Comparison of ENCODE assay signal across 7 mouse cellular contexts in the genomic region with DNA sequence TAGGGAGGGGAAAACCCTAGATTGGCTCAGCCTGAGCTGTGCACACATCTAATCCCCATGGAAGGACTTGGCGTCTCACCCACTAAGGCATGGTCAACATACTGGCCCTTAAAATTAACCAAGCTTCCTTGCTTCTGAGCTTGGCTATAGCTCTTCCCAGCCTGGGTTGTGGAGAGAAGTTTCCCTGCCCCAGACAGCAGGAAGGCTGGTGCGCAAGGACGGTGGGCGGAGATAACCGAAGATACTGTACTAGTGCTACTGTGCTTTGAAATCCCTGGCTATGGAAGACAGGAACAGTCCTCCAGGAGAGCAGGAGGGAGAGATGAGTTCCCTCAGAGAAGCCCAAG. TPM values are rescaled to one million over a fixed set of nuclear protein-coding genes. Genes with fewer than 3 reads are reported as not detected.
A peak's percentile ranks its signal among the peaks of the same experiment; 100 is the strongest.
DNase-seq lines count a peak whose midpoint lies in the region; ATAC-seq lines count a peak whose summit lies in the region.

No protein-coding gene starts in this region.

- H3K27me3 ChIP-seq in megakaryocyte, embryonic 14.5 days (replicated peaks): no peaks in the 10 kb centered on the region
- no peaks in the 10 kb centered on the region for H3K27me3 ChIP-seq in embryonic facial prominence, embryonic 15.5 days
- no peaks in the 10 kb centered on the region for H3K27me3 ChIP-seq in limb, embryonic 12.5 days
- H3K27me3 ChIP-seq in stomach, embryonic 15.5 days (replicated peaks): no peaks in the 10 kb centered on the region

- DNase-seq in right cerebral cortex, postnatal 4 days: no peak
- DNase-seq in cerebellum, postnatal 25 days: no peak

- H3K36me3 ChIP-seq in megakaryocyte, embryonic 14.5 days (replicated peaks; ENCODE audit: low read length): peaks cover 26% of the 10 kb centered on the region
- H3K36me3 ChIP-seq in embryonic facial prominence, embryonic 15.5 days: peaks cover 19% of the 10 kb centered on the region
- peaks cover 34% of the 10 kb centered on the region for H3K36me3 ChIP-seq in limb, embryonic 12.5 days
- H3K36me3 ChIP-seq in stomach, embryonic 15.5 days: peaks cover 13% of the 10 kb centered on the region

- no peaks in the 10 kb centered on the region for H3K9me3 ChIP-seq in megakaryocyte, embryonic 14.5 days
- no peaks in the 10 kb centered on the region for H3K9me3 ChIP-seq in embryonic facial prominence, embryonic 15.5 days (replicated peaks)
- H3K9me3 ChIP-seq in limb, embryonic 12.5 days: no peaks in the 10 kb centered on the region
- no peaks in the 10 kb centered on the region for H3K9me3 ChIP-seq in stomach, embryonic 15.5 days

- peaks cover 75% of the 10 kb centered on the region for H3K4me1 ChIP-seq in megakaryocyte, embryonic 14.5 days
- H3K4me1 ChIP-seq in embryonic facial prominence, embryonic 15.5 days: peaks cover 37% of the 10 kb centered on the region
- H3K4me1 ChIP-seq in limb, embryonic 12.5 days (replicated peaks): peaks cover 47% of the 10 kb centered on the region
- H3K4me1 ChIP-seq in stomach, embryonic 15.5 days: peaks cover 24% of the 10 kb centered on the region

- H3K9ac ChIP-seq in embryonic facial prominence, embryonic 15.5 days: peak overlapping the region; percentile 41
- peak overlapping the region; percentile 95 for H3K9ac ChIP-seq in limb, embryonic 12.5 days (replicated peaks)
- H3K9ac ChIP-seq in stomach, embryonic 15.5 days: peak overlapping the region; percentile 71

- H3K4me2 ChIP-seq in embryonic facial prominence, embryonic 15.5 days (replicated peaks): peak overlapping the region; percentile 80
- H3K4me2 ChIP-seq in limb, embryonic 12.5 days: peak overlapping the region; percentile 90
- peak overlapping the region; percentile 80 for H3K4me2 ChIP-seq in stomach, embryonic 15.5 days

- H3K27ac ChIP-seq in embryonic facial prominence, embryonic 15.5 days (replicated peaks): peak overlapping the region; percentile 94
- peak overlapping the region; percentile 97 for H3K27ac ChIP-seq in limb, embryonic 12.5 days
- H3K27ac ChIP-seq in stomach, embryonic 15.5 days: peak overlapping the region; percentile 92

- peak overlapping the region; percentile 96 for H3K4me3 ChIP-seq in megakaryocyte, embryonic 14.5 days (replicated peaks)
- H3K4me3 ChIP-seq in embryonic facial prominence, embryonic 15.5 days (replicated peaks): peak overlapping the region; percentile 75
- peak overlapping the region; percentile 86 for H3K4me3 ChIP-seq in limb, embryonic 12.5 days (replicated peaks)
- peak overlapping the region; percentile 77 for H3K4me3 ChIP-seq in stomach, embryonic 15.5 days (replicated peaks)

- WGBS in embryonic facial prominence, embryonic 15.5 days: 68% methylated on average over 5 of the region's 5 CpGs
- WGBS in limb, embryonic 12.5 days: 61% methylated on average over 5 of the region's 5 CpGs
- 53% methylated on average over 5 of the region's 5 CpGs for WGBS in stomach, embryonic 15.5 days

- ATAC-seq in megakaryocyte, adult 5-6 weeks (ENCODE audit: poor library complexity, severe bottlenecking): no peak
- ATAC-seq in embryonic facial prominence, embryonic 15.5 days (ENCODE audit: insufficient number of reproducible peaks, low FRiP score, low TSS enrichment, low read depth): no peak
- ATAC-seq in limb, embryonic 12.5 days (ENCODE audit: insufficient number of reproducible peaks, insufficient read depth, low FRiP score, low TSS enrichment, low read depth): no peak
- ATAC-seq in stomach, embryonic 15.5 days (ENCODE audit: insufficient read depth, low FRiP score, low read depth): no peak

RNA-seq across cellular contexts. Expression of a gene that starts 0.8 kb away (rescaled TPM):
- 4.8 and 5.5 TPM in 2 replicates for polyA plus RNA-seq in megakaryocyte, embryonic 14.5 days (2012; ENCODE audit: insufficient read depth, low replicate concordance)
- total RNA-seq in megakaryocyte, adult 5-6 weeks (2015): 2.1 and 3.3 TPM in 2 replicates
- 3.1 and 4.0 TPM in 2 replicates for total RNA-seq in megakaryocyte, adult 5-6 weeks (2017)
- polyA plus RNA-seq in embryonic facial prominence, embryonic 15.5 days (2015; fragmentation: Nextera tagmentation; extraction: Ambion mirVana): 89.6 and 93.7 TPM in 2 replicates
- polyA plus RNA-seq in limb, embryonic 12.5 days (2016; fragmentation: Nextera tagmentation; extraction: Ambion mirVana): 237 TPM in 2 replicates
- 74.9 and 88.4 TPM in 2 replicates for polyA plus RNA-seq in stomach, embryonic 15.5 days (2015; fragmentation: Nextera tagmentation; extraction: Ambion mirVana)

RNA-seq across cellular contexts. Expression of a gene that starts 9.6 kb away (rescaled TPM):
- polyA plus RNA-seq in megakaryocyte, embryonic 14.5 days (2012; ENCODE audit: insufficient read depth, low replicate concordance): 65.8 and 158 TPM in 2 replicates
- total RNA-seq in megakaryocyte, adult 5-6 weeks (2015): 46.8 and 52.0 TPM in 2 replicates
- 21.9 and 22.5 TPM in 2 replicates for total RNA-seq in megakaryocyte, adult 5-6 weeks (2017)
- polyA plus RNA-seq in embryonic facial prominence, embryonic 15.5 days (2015; fragmentation: Nextera tagmentation; extraction: Ambion mirVana): 137 and 139 TPM in 2 replicates
- 197 and 230 TPM in 2 replicates for polyA plus RNA-seq in limb, embryonic 12.5 days (2016; fragmentation: Nextera tagmentation; extraction: Ambion mirVana)
- 108 and 126 TPM in 2 replicates for polyA plus RNA-seq in stomach, embryonic 15.5 days (2015; fragmentation: Nextera tagmentation; extraction: Ambion mirVana)

RNA-seq across cellular contexts. Expression of a gene that starts 12.1 kb away (rescaled TPM):
- 28.6 and 37.1 TPM in 2 replicates for polyA plus RNA-seq in megakaryocyte, embryonic 14.5 days (2012; ENCODE audit: insufficient read depth, low replicate concordance)
- 36.8 and 40.7 TPM in 2 replicates for total RNA-seq in megakaryocyte, adult 5-6 weeks (2015)
- 15.2 and 22.7 TPM in 2 replicates for total RNA-seq in megakaryocyte, adult 5-6 weeks (2017)
- polyA plus RNA-seq in embryonic facial prominence, embryonic 15.5 days (2015; fragmentation: Nextera tagmentation; extraction: Ambion mirVana): 63.8 and 65.6 TPM in 2 replicates
- polyA plus RNA-seq in limb, embryonic 12.5 days (2016; fragmentation: Nextera tagmentation; extraction: Ambion mirVana): 50.6 and 53.8 TPM in 2 replicates
- polyA plus RNA-seq in stomach, embryonic 15.5 days (2015; fragmentation: Nextera tagmentation; extraction: Ambion mirVana): 38.0 and 38.9 TPM in 2 replicates

RNA-seq across cellular contexts. Expression of a gene that starts 18.1 kb away (rescaled TPM):
- polyA plus RNA-seq in megakaryocyte, embryonic 14.5 days (2012; ENCODE audit: insufficient read depth, low replicate concordance): 1.8 and 2.8 TPM in 2 replicates
- total RNA-seq in megakaryocyte, adult 5-6 weeks (2015): 0.18 and 0.21 TPM in 2 replicates
- total RNA-seq in megakaryocyte, adult 5-6 weeks (2017): not detected in 2 replicates
- polyA plus RNA-seq in embryonic facial prominence, embryonic 15.5 days (2015; fragmentation: Nextera tagmentation; extraction: Ambion mirVana): 10.4 and 12.2 TPM in 2 replicates
- 11.6 and 11.7 TPM in 2 replicates for polyA plus RNA-seq in limb, embryonic 12.5 days (2016; fragmentation: Nextera tagmentation; extraction: Ambion mirVana)
- polyA plus RNA-seq in stomach, embryonic 15.5 days (2015; fragmentation: Nextera tagmentation; extraction: Ambion mirVana): 5.5 and 6.1 TPM in 2 replicates

RNA-seq across cellular contexts. Expression of a gene that starts 19.2 kb away (rescaled TPM):
- polyA plus RNA-seq in megakaryocyte, embryonic 14.5 days (2012; ENCODE audit: insufficient read depth, low replicate concordance): 39.0 and 48.2 TPM in 2 replicates
- 87.2 and 93.2 TPM in 2 replicates for total RNA-seq in megakaryocyte, adult 5-6 weeks (2015)
- 118 and 119 TPM in 2 replicates for total RNA-seq in megakaryocyte, adult 5-6 weeks (2017)
- polyA plus RNA-seq in embryonic facial prominence, embryonic 15.5 days (2015; fragmentation: Nextera tagmentation; extraction: Ambion mirVana): 172 and 173 TPM in 2 replicates
- polyA plus RNA-seq in limb, embryonic 12.5 days (2016; fragmentation: Nextera tagmentation; extraction: Ambion mirVana): 201 and 213 TPM in 2 replicates
- 152 and 175 TPM in 2 replicates for polyA plus RNA-seq in stomach, embryonic 15.5 days (2015; fragmentation: Nextera tagmentation; extraction: Ambion mirVana)

Comparison
In these comparisons a context has a peak if more than half of its experiments do, and no peak if none do; other contexts are left out.
1. H3K9ac ChIP-seq: peak in every context shown above with its lines; median percentile 95 in limb, embryonic 12.5 days; 71 in stomach, embryonic 15.5 days; 41 in embryonic facial prominence, embryonic 15.5 days.
2. RNA of a gene that starts 0.8 kb away (polyA plus RNA-seq): 237 TPM in limb, embryonic 12.5 days, 89.6 to 93.7 TPM in embryonic facial prominence, embryonic 15.5 days and 74.9 to 88.4 TPM in stomach, embryonic 15.5 days; 4.8 to 5.5 TPM in megakaryocyte, embryonic 14.5 days; every median in the first group is over 10 times any median in the second.
3. Peak in every context shown above with its lines, with median percentiles within 50 percentile points of each other: H3K4me3 ChIP-seq, H3K27ac ChIP-seq and H3K4me2 ChIP-seq.